Mouse (Mus musculus): ENCODE data around the gene Syk.

- no peak for TF ChIP-seq HCFC1 (IDR thresholded peaks at IDR 0.05; ENCODE audit: borderline replicate concordance, insufficient read depth, low read length)
- no peak for TF ChIP-seq ZC3H11A (IDR thresholded peaks at IDR 0.05; ENCODE audit: borderline replicate concordance, low read depth, low read length)
- TF ChIP-seq MAFK (IDR thresholded peaks at IDR 0.05; ENCODE audit: insufficient read depth, low read depth, low read length) = no peak
- no peak for TF ChIP-seq CHD2 (IDR thresholded peaks at IDR 0.05; ENCODE audit: low read depth, low read length)
Observed at GRCm38 (mm10) chr13:52574311-52574710, 8.7 kb upstream of the Syk start.
